Mouse (Mus musculus) cerebellum, postnatal 10 days (tissue): ENCODE results near the gene Pdia5.

Experiments
- DNase-seq, 2 experiments: peaks; one replicate each; pipeline ENCODE4 v3.0.0; 2021; ENCODE audit warnings: mixed read lengths in 2 of 2

Pdia5 gene

DNA sequence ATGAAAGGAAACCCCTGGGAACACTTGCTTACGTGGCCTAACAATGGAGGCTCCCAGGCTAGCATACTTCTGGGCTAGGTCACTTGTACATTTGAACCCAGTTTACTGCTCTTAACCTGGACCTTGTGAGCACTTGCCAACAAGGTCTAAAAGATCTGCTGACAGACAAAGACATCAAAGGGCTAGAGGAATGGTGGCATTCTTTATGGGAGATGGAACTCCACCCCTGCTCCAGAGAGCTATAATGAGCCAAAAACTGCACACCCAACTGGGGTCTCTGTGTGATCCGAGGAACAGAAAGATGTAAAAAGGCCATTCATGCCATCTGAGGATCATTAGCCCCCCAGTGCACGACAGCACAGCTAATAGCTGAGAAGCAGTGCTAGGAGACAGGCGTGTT lies 6.6 kb downstream of the Pdia5 start:
- DNase-seq: no peak

GRCm38 (mm10) chr16:35479301-35479700 lies 11.4 kb downstream of the Pdia5 start:
- DNase-seq: peak; percentile 79 to 83

DNA sequence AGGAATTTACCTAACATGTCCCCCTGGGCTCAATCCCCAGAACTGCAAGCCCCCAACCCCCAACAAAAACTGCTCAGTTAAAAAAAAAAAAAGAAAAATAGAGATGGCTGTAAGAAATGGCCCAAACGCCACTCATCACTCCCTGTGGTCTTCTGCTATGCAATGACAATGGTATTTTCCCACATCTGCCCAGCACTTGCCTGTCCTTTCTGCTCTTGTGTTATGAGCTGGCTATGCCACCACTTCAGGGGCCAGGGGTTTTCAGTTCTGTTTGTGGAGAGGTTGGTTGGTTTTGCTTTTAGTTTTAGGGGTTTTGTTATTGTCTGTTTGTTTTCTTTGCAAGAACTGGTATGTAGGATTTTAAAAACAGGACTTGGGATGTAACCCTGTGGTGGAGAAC lies 13.4 kb downstream of the Pdia5 start:
- DNase-seq: no peak

GRCm38 (mm10) chr16:35472569-35473275 lies 18.0 kb downstream of the Pdia5 start:
- no peak for DNase-seq

DNA sequence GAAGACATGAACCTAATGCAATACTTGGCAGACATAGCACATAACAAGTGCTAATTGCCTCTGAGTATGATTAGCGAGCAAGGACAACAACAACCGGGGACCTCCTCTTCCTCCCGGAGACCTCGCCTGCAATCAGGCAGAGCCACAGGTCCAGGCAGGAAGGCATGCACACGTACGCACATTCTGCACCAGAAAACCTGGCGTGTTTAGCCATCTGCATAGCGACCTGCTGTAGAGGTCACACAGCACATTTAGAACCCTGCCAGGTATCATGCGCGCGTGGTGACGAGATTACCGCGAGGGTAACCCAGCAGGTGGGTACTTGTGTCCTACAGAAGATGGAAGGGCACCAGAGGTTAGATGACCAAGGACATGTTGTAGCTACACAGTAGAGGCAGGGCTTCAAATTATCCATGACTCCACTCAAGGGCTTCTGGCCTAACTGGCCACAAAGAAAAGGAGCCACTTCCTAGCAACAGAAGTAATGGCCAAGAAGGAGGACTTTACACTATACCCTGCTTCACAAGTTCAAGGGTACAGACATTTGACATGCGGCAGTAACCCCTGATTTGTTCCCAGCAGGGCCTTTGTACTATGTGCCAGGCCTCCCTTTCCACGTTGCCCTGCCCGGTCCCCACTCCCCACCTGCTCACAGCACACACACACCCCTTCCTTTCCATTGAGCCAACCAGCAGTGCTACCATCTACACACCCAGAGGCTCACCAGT lies 18.7 kb downstream of the Pdia5 start:
- DNase-seq: peak in 1 of 2 experiments; percentile 39

- peak; percentile 36 to 42 for DNase-seq
Observed at GRCm38 (mm10) chr16:35470983-35471382, 19.7 kb downstream of the Pdia5 start.

- DNase-seq: peak; percentile 63
Observed at GRCm38 (mm10) chr16:35470096-35470495, 20.6 kb downstream of the Pdia5 start.

DNA sequence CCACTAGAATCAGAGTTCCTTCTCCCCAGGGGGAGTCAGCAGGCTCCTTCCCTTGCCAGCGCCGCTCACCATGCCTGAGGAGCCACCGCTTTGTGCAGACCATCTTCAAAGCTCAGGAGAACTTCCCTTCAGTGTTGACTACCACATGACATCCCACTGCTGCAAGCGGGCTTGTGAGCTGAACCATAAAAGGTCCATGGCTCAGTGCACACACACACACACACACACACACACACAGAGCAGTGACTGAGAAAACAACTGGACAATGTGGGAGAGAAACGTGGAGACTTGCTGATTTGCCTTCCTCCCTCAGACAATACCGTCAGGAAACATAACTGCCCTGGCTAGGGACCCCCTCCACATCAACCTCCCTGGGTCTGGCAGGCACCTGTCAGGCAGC lies 21.7 kb downstream of the Pdia5 start:
- DNase-seq: no peak

DNA sequence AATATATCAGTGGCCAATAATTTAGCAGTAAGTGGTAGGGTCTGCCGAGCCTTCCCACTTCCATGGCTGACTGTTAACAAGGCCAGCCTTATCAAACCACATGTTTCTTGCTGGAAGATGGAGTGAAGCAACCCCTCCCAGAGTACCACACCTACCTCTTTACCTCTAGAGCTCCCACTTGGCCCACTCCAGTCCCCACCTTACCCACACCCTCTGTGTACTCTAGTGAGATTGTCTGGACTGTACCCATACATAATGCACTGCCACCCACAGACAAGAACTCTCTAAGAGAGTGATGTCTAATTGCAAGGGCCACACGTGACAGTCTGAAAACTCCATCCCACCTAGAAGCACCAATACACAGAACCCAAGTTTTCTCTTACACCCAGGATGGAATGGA lies 23.6 kb downstream of the Pdia5 start:
- no peak for DNase-seq

- peak; percentile 76 to 84 for DNase-seq
Observed at GRCm38 (mm10) chr16:35465808-35466351, 24.8 kb downstream of the Pdia5 start.

- no peak for DNase-seq
Observed at GRCm38 (mm10) chr16:35464686-35465308, 25.9 kb downstream of the Pdia5 start.

GRCm38 (mm10) chr16:35463708-35464107 lies 27.0 kb downstream of the Pdia5 start:
- peak; percentile 59 to 62 for DNase-seq

DNA sequence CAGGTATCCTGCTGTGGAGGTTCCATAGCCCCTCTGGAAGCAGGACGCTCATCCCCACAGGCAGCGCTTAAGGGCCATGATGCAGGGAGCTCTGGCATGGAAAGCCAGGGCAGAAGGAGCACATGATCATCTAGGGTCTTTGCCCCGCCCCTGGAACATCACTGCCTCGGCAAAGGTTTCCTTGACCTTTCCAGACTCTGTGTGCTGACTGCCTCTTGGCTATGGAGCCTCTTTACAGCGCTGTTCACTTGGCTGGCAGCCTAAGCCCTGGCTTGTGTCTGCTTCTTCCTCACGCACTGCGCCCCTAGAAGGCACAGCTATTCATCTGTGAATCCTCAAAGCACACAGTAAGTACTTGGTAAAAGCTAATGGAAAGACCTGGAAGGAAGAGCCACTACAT lies 27.7 kb downstream of the Pdia5 start:
- DNase-seq: peak; percentile 57 to 72

DNA sequence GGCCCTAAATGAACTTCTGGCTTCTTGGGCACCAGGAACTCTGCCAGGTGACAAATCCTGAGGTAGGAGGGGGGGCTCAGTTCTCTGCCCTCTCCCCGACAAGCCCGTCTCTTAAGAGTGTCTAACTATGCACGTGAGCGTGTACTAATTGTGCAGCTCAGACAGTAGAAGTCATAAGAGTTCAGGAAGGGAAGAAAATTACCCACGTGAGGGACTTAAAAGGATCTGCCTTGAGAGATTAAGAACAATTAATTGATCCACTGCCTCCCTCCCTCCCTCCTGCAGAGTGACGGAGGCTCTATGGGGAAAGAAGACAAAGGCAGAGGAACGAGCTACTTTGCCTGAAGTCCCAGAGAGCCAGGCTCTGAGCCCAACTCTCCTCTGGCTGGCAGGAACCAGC lies 31.1 kb downstream of the Pdia5 start:
- no peak for DNase-seq

GRCm38 (mm10) chr16:35458297-35458696 lies 32.4 kb downstream of the Pdia5 start:
- no peak for DNase-seq

GRCm38 (mm10) chr16:35457488-35457887 lies 33.2 kb downstream of the Pdia5 start:
- DNase-seq: peak; percentile 38 to 46

DNA sequence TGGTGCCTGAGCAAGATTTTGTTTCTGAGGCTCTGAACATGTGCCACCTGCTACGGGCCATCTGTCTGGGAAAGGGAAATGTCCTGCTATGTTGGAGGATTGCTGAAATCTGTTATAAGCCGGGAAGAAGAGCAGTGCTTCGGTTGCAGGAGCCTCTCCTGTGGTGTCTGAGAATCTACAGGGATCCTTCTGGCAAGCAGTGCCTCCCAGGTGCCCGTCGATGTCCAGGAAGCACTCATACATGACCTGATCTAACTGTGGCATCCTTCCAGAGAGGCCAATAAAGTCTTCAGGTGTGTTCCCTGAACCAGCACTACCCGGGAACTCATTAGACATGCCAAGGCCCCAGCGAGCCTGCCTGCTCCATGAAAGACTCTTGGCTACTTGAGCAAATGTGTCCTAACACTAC lies 33.7 kb downstream of the Pdia5 start:
- DNase-seq: peak; percentile 61 to 72

DNA sequence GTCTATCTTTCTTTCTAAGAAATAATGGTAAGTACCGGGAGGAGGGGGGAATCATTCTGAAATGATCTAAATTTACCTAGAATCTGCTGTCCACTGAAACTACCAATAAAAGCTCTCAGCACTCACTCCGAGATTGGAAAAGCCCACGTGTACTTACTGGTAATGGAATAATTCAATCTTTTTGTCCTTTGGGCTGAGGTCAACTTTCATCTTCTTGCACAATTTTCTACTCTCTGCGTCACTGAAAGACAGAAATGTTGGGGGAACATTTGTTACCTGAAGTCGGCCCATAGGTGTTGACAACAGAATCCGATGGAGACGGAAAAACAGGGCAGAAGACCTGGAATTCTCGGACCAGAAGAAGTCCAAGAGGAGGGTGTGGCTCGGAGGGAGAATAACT lies 34.4 kb downstream of the Pdia5 start:
- DNase-seq: no peak

- DNase-seq: no peak
Observed at GRCm38 (mm10) chr16:35455822-35456221, 34.9 kb downstream of the Pdia5 start.

- DNase-seq: peak in 1 of 2 experiments; percentile 2
Observed at GRCm38 (mm10) chr16:35450018-35450630, 40.5 kb downstream of the Pdia5 start.

DNA sequence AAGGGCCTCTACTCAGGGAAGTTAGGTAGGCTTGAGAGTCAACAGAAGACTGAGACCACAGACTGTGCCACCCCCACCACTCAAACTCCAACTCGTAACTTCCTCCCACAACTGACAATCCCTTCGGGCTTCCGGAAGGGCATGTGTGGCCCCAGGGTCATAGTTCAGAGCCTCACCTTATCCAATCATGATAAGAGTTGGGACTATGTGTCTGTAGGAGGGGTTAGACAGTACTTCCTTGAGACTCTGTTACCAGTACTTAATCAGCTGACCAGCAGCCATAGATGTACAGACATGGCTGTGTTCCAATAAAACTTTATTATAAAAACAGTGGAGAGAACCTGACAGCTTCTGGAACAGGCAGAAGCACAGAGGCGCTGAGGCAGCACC lies 48.7 kb downstream of the Pdia5 start:
- DNase-seq: no peak

DNA sequence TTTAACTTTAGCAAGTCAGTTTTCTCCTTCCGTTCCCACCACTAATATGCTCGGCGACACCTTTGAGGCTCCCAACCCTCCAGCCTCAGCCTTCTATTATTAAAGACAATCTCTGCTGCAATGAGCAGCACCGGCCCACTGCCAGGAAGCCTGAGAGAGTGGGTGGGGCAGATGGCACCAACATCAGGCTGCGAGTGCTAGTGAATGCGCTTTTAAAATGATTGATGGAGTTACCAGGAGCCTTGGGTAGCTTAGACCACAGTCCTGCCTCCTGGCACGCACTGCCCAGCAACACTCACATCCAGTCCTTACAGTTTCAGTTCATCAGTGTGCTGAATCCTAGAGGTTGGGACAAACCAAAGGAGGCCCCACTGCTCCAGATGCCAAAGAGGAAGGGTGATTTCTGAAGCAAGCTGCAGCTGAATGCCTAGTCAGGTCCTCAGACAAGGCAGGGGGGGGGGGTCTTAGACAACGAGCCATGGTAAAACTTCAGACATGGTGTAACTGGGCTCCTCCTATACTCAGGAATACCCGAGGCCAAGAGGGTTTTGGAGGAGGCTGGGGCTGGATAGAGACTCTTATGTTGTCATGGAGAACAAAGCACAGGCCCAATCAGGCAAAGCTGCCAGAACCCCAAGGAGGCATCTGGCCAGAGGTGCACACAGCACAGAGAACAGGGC lies 49.2 kb downstream of the Pdia5 start:
- DNase-seq: peak in 1 of 2 experiments; percentile 23

- DNase-seq: peak in 1 of 2 experiments; percentile 42
Observed at GRCm38 (mm10) chr16:35439046-35439445, 51.6 kb downstream of the Pdia5 start.
